Mouse (Mus musculus): ENCODE measurements at regions not wholly inside any gene's neighbourhood (a gene's known extent, or its start where the extent isn't known, plus 50 kb on each side); places are given as distances from the start of the nearest gene placed in this dataset.

DNA sequence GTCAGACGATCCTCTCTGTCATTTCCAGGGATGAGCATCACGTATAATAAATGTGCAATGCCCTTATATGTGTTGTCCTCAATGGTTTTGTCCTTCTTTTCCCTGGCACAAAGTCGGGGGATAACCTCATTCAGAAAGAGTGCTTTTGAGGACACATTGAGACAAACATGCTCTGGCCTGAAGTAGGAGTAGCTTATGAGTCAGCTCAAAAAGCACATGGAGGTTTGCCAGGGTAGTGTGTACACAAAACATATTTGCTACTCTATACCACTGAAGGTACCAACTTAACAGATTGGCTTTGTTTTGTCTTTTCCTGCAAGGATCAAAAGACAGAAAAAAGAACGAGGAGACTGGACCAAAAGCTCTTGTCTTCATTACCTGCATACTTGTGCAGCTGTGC lies 682.1 kb upstream of the Grid2 start:
- TF ChIP-seq ZNF384 (IDR thresholded peaks at IDR 0.05; ENCODE audit: low read depth, low read length) (no peak), CHD2 (IDR thresholded peaks at IDR 0.05; ENCODE audit: low read depth, low read length) (no peak), ZC3H11A (IDR thresholded peaks at IDR 0.05; ENCODE audit: borderline replicate concordance, low read depth, low read length) (no peak), HCFC1 (IDR thresholded peaks at IDR 0.05; ENCODE audit: borderline replicate concordance, insufficient read depth, low read length) (no peak), MAFK (IDR thresholded peaks at IDR 0.05; ENCODE audit: insufficient read depth, low read depth, low read length) (no peak)

Data from ES-E14 (cell line).